Mouse (Mus musculus): ENCODE measurements at regions not wholly inside any gene's neighbourhood (a gene's known extent, or its start where the extent isn't known, plus 50 kb on each side); places are given as distances from the start of the nearest gene placed in this dataset.

GRCm38 (mm10) chr1:95064330-95065193 lies 248.9 kb upstream of the Fam174a start:
- H3K4me3 ChIP-seq (ENCODE audit: low read depth, low read length): no peak overlapping the region
- no peak for ATAC-seq (ENCODE audit: low read depth)
- WGBS: 89% methylated on average over 13 of the region's 15 CpGs
- no peak overlapping the region for H3K9ac ChIP-seq (replicated peaks; ENCODE audit: low read depth, low read length)
- H3K9me3 ChIP-seq (ENCODE audit: control insufficient read depth, low read length): no peaks in the 10 kb centered on the region
- H3K27me3 ChIP-seq (ENCODE audit: control insufficient read depth, insufficient read depth, low read length): no peaks in the 10 kb centered on the region
- H3K4me1 ChIP-seq (ENCODE audit: control insufficient read depth, insufficient read depth, low read length): no peaks in the 10 kb centered on the region
- no peak overlapping the region for H3K27ac ChIP-seq (ENCODE audit: low read depth, low read length)
- no peaks in the 10 kb centered on the region for H3K36me3 ChIP-seq (ENCODE audit: control insufficient read depth, insufficient read depth, low read length)
- H3K4me2 ChIP-seq (ENCODE audit: low read depth, low read length): no peak overlapping the region

GRCm38 (mm10) chr1:95065620-95066019 lies 247.8 kb upstream of the Fam174a start:
- Histone ChIP-seq H3K27me3 (ENCODE audit: control insufficient read depth, insufficient read depth, low read length) (no peaks in the 10 kb centered on the region), H3K27ac (ENCODE audit: low read depth, low read length) (no peak overlapping the region), H3K9ac (replicated peaks; ENCODE audit: low read depth, low read length) (no peak overlapping the region), H3K4me3 (ENCODE audit: low read depth, low read length) (no peak overlapping the region), H3K36me3 (ENCODE audit: control insufficient read depth, insufficient read depth, low read length) (no peaks in the 10 kb centered on the region), H3K9me3 (ENCODE audit: control insufficient read depth, low read length) (no peaks in the 10 kb centered on the region), H3K4me2 (ENCODE audit: low read depth, low read length) (no peak overlapping the region), H3K4me1 (ENCODE audit: control insufficient read depth, insufficient read depth, low read length) (no peaks in the 10 kb centered on the region)
- no peak for ATAC-seq (ENCODE audit: low read depth)

DNA sequence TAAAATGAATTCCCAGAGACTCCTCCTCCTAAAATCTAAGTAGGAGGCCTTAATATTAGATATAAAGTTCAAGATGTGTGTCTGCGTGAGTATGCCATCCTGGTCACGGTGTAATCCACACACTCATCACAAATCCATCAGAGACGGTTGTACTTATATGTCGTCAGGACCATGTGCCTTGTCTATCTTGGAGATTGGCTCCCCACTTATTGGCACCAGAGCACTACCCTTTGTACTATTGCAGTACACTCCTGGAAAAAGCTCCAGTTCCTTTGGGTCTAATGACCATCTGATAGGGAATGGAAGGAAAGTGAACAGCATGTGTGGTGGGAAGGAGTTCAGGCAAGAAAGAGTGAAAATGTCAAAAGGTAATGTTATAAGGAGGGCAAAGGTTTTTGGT lies 247.4 kb upstream of the Fam174a start:
- ATAC-seq (ENCODE audit: low read depth): no peak
- H3K4me3 ChIP-seq (ENCODE audit: low read depth, low read length): no peak overlapping the region
- H3K4me1 ChIP-seq (ENCODE audit: control insufficient read depth, insufficient read depth, low read length): no peaks in the 10 kb centered on the region
- H3K27ac ChIP-seq (ENCODE audit: low read depth, low read length): no peak overlapping the region
- no peaks in the 10 kb centered on the region for H3K36me3 ChIP-seq (ENCODE audit: control insufficient read depth, insufficient read depth, low read length)
- H3K4me2 ChIP-seq (ENCODE audit: low read depth, low read length): no peak overlapping the region
- no peak overlapping the region for H3K9ac ChIP-seq (replicated peaks; ENCODE audit: low read depth, low read length)
- WGBS: 93% methylated on average over 4 of the region's 4 CpGs
- no peaks in the 10 kb centered on the region for H3K27me3 ChIP-seq (ENCODE audit: control insufficient read depth, insufficient read depth, low read length)
- no peaks in the 10 kb centered on the region for H3K9me3 ChIP-seq (ENCODE audit: control insufficient read depth, low read length)

DNA sequence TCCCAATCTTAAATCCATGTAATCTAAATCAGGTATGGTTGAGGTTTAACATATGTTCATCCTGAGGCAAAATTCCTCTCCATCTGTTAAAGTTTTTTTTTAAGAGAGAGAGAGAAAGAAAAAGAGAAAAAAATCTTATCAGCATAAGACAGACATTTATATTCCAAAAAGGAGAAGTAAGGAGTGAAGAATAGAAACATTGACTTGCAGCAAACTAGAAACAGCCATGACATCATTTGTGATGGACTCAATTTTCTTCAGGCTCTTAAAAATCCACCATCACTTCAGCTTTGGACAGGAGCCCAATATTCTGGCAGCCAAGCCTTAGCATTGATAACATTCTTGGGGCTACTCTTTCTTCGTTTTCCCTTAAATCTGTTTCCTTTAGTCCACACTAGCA lies 238.3 kb upstream of the Fam174a start:
- no peaks in the 10 kb centered on the region for H3K4me1 ChIP-seq (ENCODE audit: control insufficient read depth, insufficient read depth, low read length)
- no peak for ATAC-seq (ENCODE audit: low read depth)
- H3K9ac ChIP-seq (replicated peaks; ENCODE audit: low read depth, low read length): no peak overlapping the region
- 82% methylated on average over 1 of the region's 1 CpGs for WGBS
- no peaks in the 10 kb centered on the region for H3K36me3 ChIP-seq (ENCODE audit: control insufficient read depth, insufficient read depth, low read length)
- no peak overlapping the region for H3K4me2 ChIP-seq (ENCODE audit: low read depth, low read length)
- no peaks in the 10 kb centered on the region for H3K27me3 ChIP-seq (ENCODE audit: control insufficient read depth, insufficient read depth, low read length)
- H3K9me3 ChIP-seq (ENCODE audit: control insufficient read depth, low read length): no peaks in the 10 kb centered on the region
- H3K4me3 ChIP-seq (ENCODE audit: low read depth, low read length): no peak overlapping the region
- H3K27ac ChIP-seq (ENCODE audit: low read depth, low read length): no peak overlapping the region

DNA sequence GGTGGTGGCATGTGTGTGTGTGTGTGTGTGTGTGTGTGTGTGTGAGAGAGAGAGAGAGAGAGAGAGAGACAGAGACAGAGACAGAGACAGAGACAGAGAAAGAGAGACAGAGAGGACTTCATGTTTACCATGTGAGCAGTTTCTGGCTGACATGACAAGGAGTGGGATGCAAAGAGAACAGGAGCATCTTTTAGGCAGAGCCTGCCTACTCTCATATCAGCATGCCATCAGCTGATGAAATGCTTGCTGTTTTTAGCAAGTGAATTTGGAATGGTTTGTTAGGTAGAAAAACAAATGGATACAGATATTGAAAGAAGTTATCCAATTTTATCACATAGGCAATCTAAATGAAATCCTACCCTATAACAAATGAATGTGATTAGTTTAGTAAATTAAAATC lies 203.5 kb upstream of the Fam174a start:
- no peaks in the 10 kb centered on the region for H3K27me3 ChIP-seq (ENCODE audit: control insufficient read depth, insufficient read depth, low read length)
- H3K9ac ChIP-seq (replicated peaks; ENCODE audit: low read depth, low read length): no peak overlapping the region
- no peaks in the 10 kb centered on the region for H3K36me3 ChIP-seq (ENCODE audit: control insufficient read depth, insufficient read depth, low read length)
- no peak overlapping the region for H3K4me2 ChIP-seq (ENCODE audit: low read depth, low read length)
- H3K4me1 ChIP-seq (ENCODE audit: control insufficient read depth, insufficient read depth, low read length): no peaks in the 10 kb centered on the region
- no peaks in the 10 kb centered on the region for H3K9me3 ChIP-seq (ENCODE audit: control insufficient read depth, low read length)
- ATAC-seq (ENCODE audit: low read depth): no peak
- no peak overlapping the region for H3K27ac ChIP-seq (ENCODE audit: low read depth, low read length)
- H3K4me3 ChIP-seq (ENCODE audit: low read depth, low read length): no peak overlapping the region

- Histone ChIP-seq H3K4me2 (ENCODE audit: low read depth, low read length) (no peak overlapping the region), H3K36me3 (ENCODE audit: control insufficient read depth, insufficient read depth, low read length) (no peaks in the 10 kb centered on the region), H3K9ac (replicated peaks; ENCODE audit: low read depth, low read length) (no peak overlapping the region), H3K9me3 (ENCODE audit: control insufficient read depth, low read length) (no peaks in the 10 kb centered on the region), H3K27me3 (ENCODE audit: control insufficient read depth, insufficient read depth, low read length) (no peaks in the 10 kb centered on the region), H3K4me1 (ENCODE audit: control insufficient read depth, insufficient read depth, low read length) (no peaks in the 10 kb centered on the region), H3K4me3 (ENCODE audit: low read depth, low read length) (no peak overlapping the region), H3K27ac (ENCODE audit: low read depth, low read length) (no peak overlapping the region)
- ATAC-seq (ENCODE audit: low read depth): no peak
- WGBS: 93% methylated on average over 2 of the region's 2 CpGs
Measured at GRCm38 (mm10) chr1:95113493-95113892, 199.9 kb upstream of the Fam174a start.

GRCm38 (mm10) chr1:95147531-95147930 lies 165.9 kb upstream of the Fam174a start:
- Histone ChIP-seq H3K36me3 (ENCODE audit: control insufficient read depth, insufficient read depth, low read length) (no peaks in the 10 kb centered on the region), H3K9ac (replicated peaks; ENCODE audit: low read depth, low read length) (no peak overlapping the region), H3K4me1 (ENCODE audit: control insufficient read depth, insufficient read depth, low read length) (no peaks in the 10 kb centered on the region), H3K27ac (ENCODE audit: low read depth, low read length) (no peak overlapping the region), H3K27me3 (ENCODE audit: control insufficient read depth, insufficient read depth, low read length) (no peaks in the 10 kb centered on the region), H3K4me2 (ENCODE audit: low read depth, low read length) (no peak overlapping the region), H3K4me3 (ENCODE audit: low read depth, low read length) (no peak overlapping the region), H3K9me3 (ENCODE audit: control insufficient read depth, low read length) (no peaks in the 10 kb centered on the region)
- ATAC-seq (ENCODE audit: low read depth): no peak
- 91% methylated on average over 3 of the region's 3 CpGs for WGBS

- no peak overlapping the region for H3K27ac ChIP-seq (ENCODE audit: low read depth, low read length)
- no peaks in the 10 kb centered on the region for H3K36me3 ChIP-seq (ENCODE audit: control insufficient read depth, insufficient read depth, low read length)
- no peak overlapping the region for H3K4me2 ChIP-seq (ENCODE audit: low read depth, low read length)
- no peaks in the 10 kb centered on the region for H3K9me3 ChIP-seq (ENCODE audit: control insufficient read depth, low read length)
- no peak overlapping the region for H3K9ac ChIP-seq (replicated peaks; ENCODE audit: low read depth, low read length)
- H3K4me3 ChIP-seq (ENCODE audit: low read depth, low read length): no peak overlapping the region
- ATAC-seq (ENCODE audit: low read depth): no peak
- no peaks in the 10 kb centered on the region for H3K4me1 ChIP-seq (ENCODE audit: control insufficient read depth, insufficient read depth, low read length)
- 68% methylated on average over 2 of the region's 2 CpGs for WGBS
- no peaks in the 10 kb centered on the region for H3K27me3 ChIP-seq (ENCODE audit: control insufficient read depth, insufficient read depth, low read length)
Measured at GRCm38 (mm10) chr1:95174013-95174582, 139.3 kb upstream of the Fam174a start.

GRCm38 (mm10) chr1:95218912-95219311 lies 94.5 kb upstream of the Fam174a start:
- Histone ChIP-seq H3K9me3 (ENCODE audit: control insufficient read depth, low read length) (no peaks in the 10 kb centered on the region), H3K27me3 (ENCODE audit: control insufficient read depth, insufficient read depth, low read length) (no peaks in the 10 kb centered on the region), H3K4me3 (ENCODE audit: low read depth, low read length) (no peak overlapping the region), H3K9ac (replicated peaks; ENCODE audit: low read depth, low read length) (no peak overlapping the region), H3K4me2 (ENCODE audit: low read depth, low read length) (no peak overlapping the region), H3K27ac (ENCODE audit: low read depth, low read length) (no peak overlapping the region), H3K4me1 (ENCODE audit: control insufficient read depth, insufficient read depth, low read length) (no peaks in the 10 kb centered on the region), H3K36me3 (ENCODE audit: control insufficient read depth, insufficient read depth, low read length) (no peaks in the 10 kb centered on the region)
- ATAC-seq (ENCODE audit: low read depth): peak; percentile 34; the same call in 1 of the 2 replicates
- 59% methylated on average over 1 of the region's 1 CpGs for WGBS

All from neural tube, embryonic 14.5 days (tissue).